Mouse (Mus musculus): Measurements from ENCODE around the gene Jazf1. TPM values are rescaled to one million over a fixed set of nuclear protein-coding genes. Genes with fewer than 3 reads are reported as not detected.

The Jazf1 gene
- polyA plus RNA-seq, 1 experiment from 2014 or later: 6.1 TPM

DNA sequence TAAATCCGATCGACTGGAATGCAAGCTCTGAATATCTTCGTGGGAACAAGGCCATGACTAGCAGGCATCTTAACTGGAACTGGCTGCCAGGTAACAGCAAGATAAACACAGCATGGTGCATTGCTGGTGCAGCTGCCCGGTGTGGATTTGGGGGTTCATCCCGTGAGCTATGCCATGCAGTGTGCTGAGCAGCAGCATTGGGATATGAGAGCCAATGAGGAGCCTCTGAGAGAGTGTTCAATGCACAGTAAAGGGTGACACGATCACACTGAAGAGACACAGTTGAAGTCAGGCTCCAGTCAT lies 105.0 kb downstream of the Jazf1 start:
- 73% methylated on average over 6 of the region's 6 CpGs for WGBS
- peaks cover 26% of the 10 kb centered on the region for H3K4me1 ChIP-seq (replicated peaks)
- no peak for DNase-seq (ENCODE audit: low spot score)
- H3K27ac ChIP-seq: no peak overlapping the region
- no peaks in the 10 kb centered on the region for H3K36me3 ChIP-seq
- H3K27me3 ChIP-seq (ENCODE audit: insufficient read depth, poor library complexity, severe bottlenecking): no peaks in the 10 kb centered on the region
- no peak overlapping the region for H3K4me3 ChIP-seq
- H3K9me3 ChIP-seq: no peaks in the 10 kb centered on the region

DNA sequence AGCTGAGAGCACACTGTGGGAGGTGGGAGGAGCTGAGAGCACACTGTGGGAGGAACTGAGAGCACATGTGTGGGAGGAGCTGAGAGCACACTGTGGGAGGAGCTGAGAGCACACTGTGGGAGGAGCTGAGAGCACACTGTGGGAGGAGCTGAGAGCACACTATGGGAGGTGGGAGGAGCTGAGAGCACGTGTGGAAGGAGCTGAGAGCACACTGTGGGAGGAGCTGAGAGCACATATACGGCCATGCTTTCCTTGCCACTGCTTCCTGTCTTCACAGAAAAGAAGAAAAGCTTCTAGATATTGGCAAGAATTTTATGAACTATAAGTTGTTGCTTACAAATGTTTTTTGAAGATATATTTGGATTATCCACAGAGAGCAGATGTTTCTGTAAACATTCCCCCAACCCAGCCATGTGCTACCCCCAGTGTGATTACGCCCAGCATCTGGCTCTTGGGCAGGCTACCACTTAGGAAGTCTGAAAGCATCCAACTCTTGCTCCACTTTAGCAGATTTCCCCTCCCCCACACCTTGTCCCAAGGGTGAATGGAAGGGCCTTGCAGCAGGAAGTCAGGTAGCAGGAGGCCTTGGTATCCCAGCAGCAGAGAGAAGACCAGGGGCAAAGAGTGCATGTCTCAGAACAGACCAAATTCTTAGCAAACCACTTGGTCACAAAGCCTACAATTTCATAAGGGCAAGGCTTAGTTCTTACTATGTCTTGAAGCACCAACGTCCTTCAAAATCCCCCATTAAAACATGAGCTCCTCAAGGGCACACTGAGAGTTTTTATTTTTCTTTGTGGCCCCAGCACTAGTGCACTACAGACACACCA lies 105.6 kb downstream of the Jazf1 start:
- Histone ChIP-seq H3K27ac (no peak overlapping the region), H3K9me3 (no peaks in the 10 kb centered on the region), H3K4me1 (replicated peaks) (peaks cover 30% of the 10 kb centered on the region), H3K27me3 (ENCODE audit: insufficient read depth, poor library complexity, severe bottlenecking) (no peaks in the 10 kb centered on the region), H3K4me3 (no peak overlapping the region), H3K36me3 (no peaks in the 10 kb centered on the region)
- WGBS: 76% methylated on average over 4 of the region's 4 CpGs
- DNase-seq (ENCODE audit: low spot score): no peak

DNA sequence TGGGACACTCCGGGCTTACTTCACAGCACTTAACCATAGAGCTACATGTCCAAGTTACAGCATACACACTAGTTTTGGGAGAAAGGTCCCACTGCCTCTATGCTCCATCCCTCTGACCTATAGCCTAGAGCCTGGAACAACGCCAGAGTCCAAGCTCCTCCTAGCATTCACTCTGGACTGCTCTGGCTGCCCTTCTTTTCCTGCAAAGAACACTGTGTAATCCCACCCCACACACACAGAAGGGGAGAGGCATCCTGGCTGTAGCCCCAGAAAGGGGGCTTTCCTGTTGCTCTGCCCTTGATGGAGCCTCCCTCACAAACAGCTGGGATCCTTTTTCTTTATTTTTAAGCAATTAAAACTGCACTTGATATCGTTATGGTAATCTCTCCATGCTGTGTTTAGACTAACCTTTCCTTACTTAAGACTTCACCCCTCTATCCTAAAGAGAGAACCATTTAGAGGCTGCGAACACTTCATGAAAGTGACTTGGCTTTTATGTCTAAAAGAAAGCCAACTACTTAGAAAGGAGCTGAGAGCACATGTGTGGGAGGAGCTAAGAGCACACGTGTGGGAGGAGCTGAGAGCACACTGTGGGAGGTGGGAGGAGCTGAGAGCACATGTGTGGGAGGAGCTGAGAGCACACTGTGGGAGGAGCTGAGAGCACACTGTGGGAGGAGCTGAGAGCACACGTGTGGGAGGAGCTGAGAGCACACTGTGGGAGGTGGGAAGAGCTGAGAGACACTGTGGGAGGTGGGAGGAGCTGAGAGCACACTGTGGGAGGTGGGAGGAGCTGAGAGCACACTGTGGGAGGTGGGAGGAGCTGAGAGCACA lies 106.6 kb downstream of the Jazf1 start:
- H3K9me3 ChIP-seq: no peaks in the 10 kb centered on the region
- H3K27ac ChIP-seq: no peak overlapping the region
- 78% methylated on average over 6 of the region's 6 CpGs for WGBS
- no peak for DNase-seq (ENCODE audit: low spot score)
- no peaks in the 10 kb centered on the region for H3K36me3 ChIP-seq
- no peak overlapping the region for H3K4me3 ChIP-seq
- H3K27me3 ChIP-seq (ENCODE audit: insufficient read depth, poor library complexity, severe bottlenecking): no peaks in the 10 kb centered on the region
- H3K4me1 ChIP-seq (replicated peaks): peaks cover 31% of the 10 kb centered on the region

DNA sequence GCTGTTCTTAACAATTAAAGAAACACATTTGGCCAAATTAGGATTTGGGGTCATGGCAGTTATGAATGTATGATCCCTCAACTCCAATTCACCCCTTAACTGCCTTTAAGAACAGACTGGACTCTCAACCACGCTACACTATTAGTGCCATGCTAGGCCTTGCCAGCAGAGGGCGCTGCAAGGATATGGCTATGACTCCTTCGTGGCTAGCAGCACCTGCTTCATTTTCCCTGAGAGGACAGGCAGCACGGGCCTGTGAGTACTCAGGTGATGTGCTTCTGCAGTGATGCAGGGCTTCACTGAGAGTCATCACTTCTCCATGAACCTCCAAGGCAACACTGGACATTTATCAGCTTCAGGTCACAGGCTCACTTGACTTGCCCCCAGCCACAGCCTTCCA lies 110.7 kb downstream of the Jazf1 start:
- DNase-seq (ENCODE audit: low spot score): peak; percentile 79
- H3K4me1 ChIP-seq (replicated peaks): peaks cover 17% of the 10 kb centered on the region
- no peak overlapping the region for H3K27ac ChIP-seq
- no peaks in the 10 kb centered on the region for H3K9me3 ChIP-seq
- H3K36me3 ChIP-seq: no peaks in the 10 kb centered on the region
- 5% methylated on average over 4 of the region's 4 CpGs for WGBS
- no peaks in the 10 kb centered on the region for H3K27me3 ChIP-seq (ENCODE audit: insufficient read depth, poor library complexity, severe bottlenecking)
- H3K4me3 ChIP-seq: no peak overlapping the region

DNA sequence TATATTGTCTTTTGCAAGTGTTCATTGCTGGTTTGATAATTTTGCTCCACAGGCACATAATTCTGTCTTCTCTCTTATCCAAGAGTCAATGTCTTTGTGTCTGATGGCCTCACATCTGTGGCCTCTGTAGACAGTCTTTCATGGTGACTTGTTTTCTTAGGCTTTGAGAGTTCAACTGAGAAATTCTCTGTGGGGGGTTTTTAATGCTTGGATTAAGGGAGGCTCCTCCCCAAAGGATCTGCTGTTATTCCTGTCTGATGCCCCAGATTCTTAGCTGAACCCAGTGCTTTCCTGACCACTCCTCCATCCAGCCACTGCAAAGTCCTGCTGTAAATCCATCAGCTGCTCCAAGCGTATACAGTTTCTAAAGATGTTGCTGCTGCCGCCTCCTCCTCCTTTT lies 112.3 kb downstream of the Jazf1 start:
- no peaks in the 10 kb centered on the region for H3K9me3 ChIP-seq
- no peaks in the 10 kb centered on the region for H3K36me3 ChIP-seq
- 86% methylated on average over 2 of the region's 2 CpGs for WGBS
- H3K4me1 ChIP-seq (replicated peaks): peaks cover 26% of the 10 kb centered on the region
- no peaks in the 10 kb centered on the region for H3K27me3 ChIP-seq (ENCODE audit: insufficient read depth, poor library complexity, severe bottlenecking)
- DNase-seq (ENCODE audit: low spot score): no peak
- H3K27ac ChIP-seq: no peak overlapping the region
- no peak overlapping the region for H3K4me3 ChIP-seq

DNA sequence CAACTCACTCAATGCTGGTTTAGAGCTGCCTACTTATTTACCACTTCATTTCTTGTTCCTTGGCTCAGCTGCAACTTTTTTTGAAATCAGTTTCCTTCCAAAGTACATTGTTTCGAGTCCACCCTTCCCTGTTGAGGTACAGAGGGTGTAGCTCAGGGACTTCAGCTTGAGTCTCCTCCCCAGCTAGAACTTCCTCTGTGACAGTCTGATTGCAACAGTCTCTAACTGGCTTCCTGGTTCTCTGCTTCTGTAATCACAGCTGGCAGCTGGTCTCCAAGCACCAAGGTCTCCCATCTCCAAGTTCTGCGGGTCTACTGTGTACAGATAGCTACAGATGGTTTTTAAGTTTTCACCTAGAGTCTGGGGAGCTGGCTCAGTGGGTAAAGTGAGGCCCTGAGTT lies 113.1 kb downstream of the Jazf1 start:
- Histone ChIP-seq H3K36me3 (no peaks in the 10 kb centered on the region), H3K27ac (no peak overlapping the region), H3K27me3 (ENCODE audit: insufficient read depth, poor library complexity, severe bottlenecking) (no peaks in the 10 kb centered on the region), H3K4me3 (no peak overlapping the region), H3K9me3 (no peaks in the 10 kb centered on the region), H3K4me1 (replicated peaks) (peaks cover 29% of the 10 kb centered on the region)
- WGBS: 91% methylated on average over 2 of the region's 2 CpGs
- DNase-seq (ENCODE audit: low spot score): no peak

DNA sequence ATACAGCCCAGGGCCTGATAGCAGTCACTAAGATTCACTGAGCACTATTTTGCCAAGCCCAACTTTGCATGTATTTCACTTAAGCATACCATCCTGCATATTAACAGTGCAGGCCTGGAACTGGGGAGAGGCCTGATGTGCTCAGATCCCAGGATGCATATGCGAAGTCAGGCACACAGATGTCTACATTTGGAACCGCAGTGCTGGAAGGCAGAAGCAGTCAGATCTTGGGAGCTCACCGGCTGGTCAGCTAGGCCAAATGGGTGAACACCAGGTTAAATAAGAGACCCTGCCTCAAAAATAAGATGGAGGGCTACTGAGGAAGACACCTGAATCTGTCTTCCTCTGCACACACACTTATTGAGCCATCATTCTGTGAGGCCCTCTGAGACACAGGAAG lies 113.6 kb downstream of the Jazf1 start:
- Histone ChIP-seq H3K4me3 (no peak overlapping the region), H3K27ac (no peak overlapping the region), H3K4me1 (replicated peaks) (peaks cover 26% of the 10 kb centered on the region), H3K36me3 (no peaks in the 10 kb centered on the region), H3K27me3 (ENCODE audit: insufficient read depth, poor library complexity, severe bottlenecking) (no peaks in the 10 kb centered on the region), H3K9me3 (no peaks in the 10 kb centered on the region)
- DNase-seq (ENCODE audit: low spot score): no peak
- 95% methylated on average over 3 of the region's 3 CpGs for WGBS

DNA sequence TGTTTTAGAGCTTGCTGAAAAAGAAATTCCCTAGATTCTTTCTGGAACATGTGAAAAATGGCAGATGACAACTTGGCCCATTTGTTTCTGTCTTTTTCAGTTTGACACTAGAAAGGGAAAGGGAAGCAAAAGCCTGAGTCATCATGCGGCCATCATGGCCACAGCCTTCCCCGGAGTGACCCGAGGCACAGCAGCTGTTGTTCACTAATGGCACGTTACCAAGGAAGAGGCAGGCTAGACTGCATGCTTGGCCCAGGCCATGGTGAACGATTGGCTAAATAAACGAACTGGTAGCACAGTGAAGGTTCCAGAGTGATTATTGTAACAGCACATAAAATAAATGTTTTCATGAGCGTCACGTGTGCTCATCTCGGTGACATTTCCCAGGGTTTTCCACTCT lies 114.0 kb downstream of the Jazf1 start:
- Histone ChIP-seq H3K4me3 (no peak overlapping the region), H3K27ac (no peak overlapping the region), H3K4me1 (replicated peaks) (peaks cover 26% of the 10 kb centered on the region), H3K27me3 (ENCODE audit: insufficient read depth, poor library complexity, severe bottlenecking) (no peaks in the 10 kb centered on the region), H3K36me3 (no peaks in the 10 kb centered on the region), H3K9me3 (no peaks in the 10 kb centered on the region)
- DNase-seq (ENCODE audit: low spot score): no peak
- WGBS: 85% methylated on average over 9 of the region's 9 CpGs

DNA sequence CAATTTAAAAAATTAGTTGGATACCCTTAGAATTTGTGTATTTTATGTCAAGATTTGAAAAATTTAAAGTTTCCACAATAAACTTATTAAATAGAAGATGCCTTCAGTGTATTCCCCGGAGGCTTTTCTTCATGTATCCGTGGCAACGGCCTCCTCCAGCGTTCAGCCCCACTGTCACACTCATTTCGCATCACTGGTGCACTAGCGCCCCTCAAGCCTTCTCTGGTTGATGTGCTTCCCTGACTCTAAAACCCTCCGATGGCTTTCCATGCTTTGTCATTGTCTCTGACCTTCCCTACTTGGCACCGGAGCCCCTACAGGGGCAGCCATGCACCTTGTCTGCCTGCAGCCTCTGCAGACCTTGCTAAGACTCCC lies 115.9 kb downstream of the Jazf1 start:
- DNase-seq (ENCODE audit: low spot score): no peak
- H3K36me3 ChIP-seq: no peaks in the 10 kb centered on the region
- 53% methylated on average over 8 of the region's 8 CpGs for WGBS
- peak overlapping the region; percentile 23; the same call in 1 of the 2 replicates for H3K27ac ChIP-seq
- no peak overlapping the region for H3K4me3 ChIP-seq
- H3K27me3 ChIP-seq (ENCODE audit: insufficient read depth, poor library complexity, severe bottlenecking): no peaks in the 10 kb centered on the region
- no peaks in the 10 kb centered on the region for H3K9me3 ChIP-seq
- peaks cover 21% of the 10 kb centered on the region for H3K4me1 ChIP-seq (replicated peaks)

DNA sequence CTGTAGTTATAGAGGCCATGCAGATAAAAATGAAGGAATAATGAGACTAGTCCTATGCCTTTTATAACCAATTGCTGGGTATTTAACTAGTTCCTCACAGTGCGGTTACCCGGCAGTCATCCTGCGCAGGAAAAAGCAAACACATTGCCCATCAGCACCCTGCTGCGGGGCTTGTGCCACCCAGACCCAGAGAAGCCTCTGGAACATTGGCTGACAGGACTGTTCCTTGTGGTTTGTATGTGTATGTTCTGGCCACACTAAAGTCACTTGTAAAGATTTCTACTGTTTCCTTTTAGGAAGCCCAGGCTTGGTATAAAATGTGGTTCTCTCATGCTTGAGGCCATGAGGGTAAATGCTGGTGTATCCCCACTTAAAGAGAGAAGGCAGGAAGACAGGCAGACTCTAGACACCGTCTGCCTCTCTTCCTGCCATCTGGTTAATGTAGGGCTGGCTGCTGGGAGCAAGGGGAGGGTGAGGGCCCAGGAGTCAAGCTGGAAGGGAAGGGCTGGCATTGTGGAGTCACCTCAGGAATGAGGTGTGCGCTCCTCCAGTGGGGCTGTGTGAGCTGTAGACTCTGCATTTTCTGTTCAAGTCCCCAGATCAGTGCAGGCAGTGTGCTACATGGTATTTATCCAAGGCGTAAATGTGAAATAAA lies 116.4 kb downstream of the Jazf1 start:
- 79% methylated on average over 7 of the region's 7 CpGs for WGBS
- no peak overlapping the region for H3K27ac ChIP-seq
- H3K9me3 ChIP-seq: no peaks in the 10 kb centered on the region
- peaks cover 21% of the 10 kb centered on the region for H3K4me1 ChIP-seq (replicated peaks)
- H3K27me3 ChIP-seq (ENCODE audit: insufficient read depth, poor library complexity, severe bottlenecking): no peaks in the 10 kb centered on the region
- no peak for DNase-seq (ENCODE audit: low spot score)
- H3K4me3 ChIP-seq: no peak overlapping the region
- no peaks in the 10 kb centered on the region for H3K36me3 ChIP-seq

DNA sequence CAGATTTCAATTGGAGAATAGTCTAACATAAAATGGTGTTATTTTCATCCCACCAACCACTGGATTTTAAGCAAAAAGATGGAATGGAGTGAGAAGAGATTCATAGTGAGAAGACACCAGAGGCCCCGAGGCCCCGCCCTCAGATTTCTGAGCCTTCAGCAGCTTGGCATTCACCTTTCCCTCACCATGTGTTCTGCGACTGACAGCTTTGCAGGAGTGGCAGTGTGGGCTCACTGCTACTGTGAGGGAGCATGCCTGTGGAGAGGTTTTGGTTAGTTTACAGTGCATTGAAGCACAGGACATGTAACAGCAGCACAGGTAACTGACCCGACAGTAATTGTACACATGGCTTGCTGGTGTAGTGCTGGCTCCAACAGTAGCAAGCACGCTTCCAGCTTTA lies 118.1 kb downstream of the Jazf1 start:
- Histone ChIP-seq H3K9me3 (no peaks in the 10 kb centered on the region), H3K4me1 (replicated peaks) (peaks cover 16% of the 10 kb centered on the region), H3K36me3 (no peaks in the 10 kb centered on the region), H3K27ac (no peak overlapping the region), H3K27me3 (ENCODE audit: insufficient read depth, poor library complexity, severe bottlenecking) (no peaks in the 10 kb centered on the region), H3K4me3 (no peak overlapping the region)
- DNase-seq (ENCODE audit: low spot score): no peak
- WGBS: 83% methylated on average over 5 of the region's 5 CpGs

DNA sequence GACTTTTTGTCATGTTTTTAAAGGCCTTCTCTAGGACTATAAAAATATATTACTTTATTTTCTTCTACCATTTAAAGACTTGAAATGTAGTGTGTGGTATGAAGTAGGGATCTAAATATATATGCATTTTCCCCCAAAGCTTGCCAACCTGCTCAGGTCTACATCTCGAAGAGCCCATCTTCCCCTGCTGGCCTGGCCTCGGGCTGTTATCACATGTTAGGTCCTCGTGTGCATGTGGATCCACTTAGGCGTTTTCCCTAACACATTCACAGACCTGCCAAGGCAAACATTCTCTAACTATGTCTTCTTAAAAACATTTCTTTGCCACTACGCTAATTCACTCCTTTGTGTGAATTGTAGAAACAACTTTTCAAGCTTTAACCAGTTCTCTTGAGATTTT lies 125.9 kb downstream of the Jazf1 start:
- no peaks in the 10 kb centered on the region for H3K27me3 ChIP-seq (ENCODE audit: insufficient read depth, poor library complexity, severe bottlenecking)
- H3K36me3 ChIP-seq: no peaks in the 10 kb centered on the region
- no peak overlapping the region for H3K4me3 ChIP-seq
- 0 out of 2 replicates have a peak, but pooled peaks cover 4% of the 10 kb centered on the region for H3K4me1 ChIP-seq (replicated peaks)
- no peak for DNase-seq (ENCODE audit: low spot score)
- no peak overlapping the region for H3K27ac ChIP-seq
- 85% methylated on average over 5 of the region's 5 CpGs for WGBS
- no peaks in the 10 kb centered on the region for H3K9me3 ChIP-seq

DNA sequence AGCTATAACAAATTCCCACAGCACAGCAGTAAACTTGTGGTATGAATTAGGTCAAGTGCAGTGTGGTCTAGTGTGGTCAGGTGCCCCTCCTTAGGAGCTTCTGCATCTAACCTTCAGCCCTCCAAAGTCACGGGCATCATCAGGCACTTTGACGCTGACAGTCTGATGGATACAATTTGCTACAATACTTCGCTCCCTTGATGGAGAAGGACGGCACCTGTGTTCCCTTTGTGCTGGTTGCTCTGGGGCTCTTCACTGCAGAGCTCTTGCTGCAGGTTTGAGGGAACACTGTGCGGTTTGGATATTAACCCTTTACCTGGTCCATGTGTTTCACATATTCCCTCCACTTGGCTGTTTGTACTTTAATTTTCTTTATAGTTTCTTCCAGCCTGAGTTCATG lies 126.3 kb downstream of the Jazf1 start:
- no peaks in the 10 kb centered on the region for H3K9me3 ChIP-seq
- H3K4me3 ChIP-seq: no peak overlapping the region
- H3K27me3 ChIP-seq (ENCODE audit: insufficient read depth, poor library complexity, severe bottlenecking): no peaks in the 10 kb centered on the region
- 81% methylated on average over 5 of the region's 5 CpGs for WGBS
- H3K4me1 ChIP-seq (replicated peaks): 0 out of 2 replicates have a peak, but pooled peaks cover 4% of the 10 kb centered on the region
- H3K27ac ChIP-seq: no peak overlapping the region
- no peak for DNase-seq (ENCODE audit: low spot score)
- no peaks in the 10 kb centered on the region for H3K36me3 ChIP-seq

Measured in hindbrain, embryonic 10.5 days (tissue).